Mouse (Mus musculus) adrenal gland, adult 8-10 months (tissue): ENCODE results near the gene Ssu72. TPM values are rescaled to one million over a fixed set of nuclear protein-coding genes. Genes with fewer than 3 reads are reported as not detected.

ENCODE experiments used
- DNase-seq: peaks from one replicate; pipeline ENCODE4 v3.0.0; 2022
- total RNA-seq, 4 experiments: library from RNA; stranded (reverse); gene quantifications; 2 replicates each; pipeline ENCODE4 v1.2.4; 2022

Ssu72 gene
- total RNA-seq, 4 experiments from 2014 or later = 106 to 127 (median 114) TPM

DNA sequence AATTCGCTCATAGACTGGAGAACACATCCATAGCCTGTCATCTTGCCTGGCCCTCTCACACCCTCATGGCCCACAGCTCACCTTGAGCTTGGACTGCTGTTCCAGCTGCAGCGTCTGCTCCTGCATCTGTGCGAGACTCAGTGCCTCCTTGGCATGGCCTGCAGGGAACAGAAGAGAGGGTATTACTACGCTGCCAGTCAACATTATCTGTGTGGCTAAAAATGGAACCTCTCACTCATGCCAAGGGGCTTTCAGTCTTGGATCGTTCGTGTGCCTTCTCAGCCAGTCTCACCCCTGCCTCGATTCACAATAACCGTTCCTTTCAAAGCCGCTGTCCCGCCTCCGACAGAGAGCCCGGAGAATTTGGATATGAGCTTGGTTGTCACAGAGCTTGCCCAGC lies 52.4 kb downstream of the Ssu72 start:
- DNase-seq = no peak

DNA sequence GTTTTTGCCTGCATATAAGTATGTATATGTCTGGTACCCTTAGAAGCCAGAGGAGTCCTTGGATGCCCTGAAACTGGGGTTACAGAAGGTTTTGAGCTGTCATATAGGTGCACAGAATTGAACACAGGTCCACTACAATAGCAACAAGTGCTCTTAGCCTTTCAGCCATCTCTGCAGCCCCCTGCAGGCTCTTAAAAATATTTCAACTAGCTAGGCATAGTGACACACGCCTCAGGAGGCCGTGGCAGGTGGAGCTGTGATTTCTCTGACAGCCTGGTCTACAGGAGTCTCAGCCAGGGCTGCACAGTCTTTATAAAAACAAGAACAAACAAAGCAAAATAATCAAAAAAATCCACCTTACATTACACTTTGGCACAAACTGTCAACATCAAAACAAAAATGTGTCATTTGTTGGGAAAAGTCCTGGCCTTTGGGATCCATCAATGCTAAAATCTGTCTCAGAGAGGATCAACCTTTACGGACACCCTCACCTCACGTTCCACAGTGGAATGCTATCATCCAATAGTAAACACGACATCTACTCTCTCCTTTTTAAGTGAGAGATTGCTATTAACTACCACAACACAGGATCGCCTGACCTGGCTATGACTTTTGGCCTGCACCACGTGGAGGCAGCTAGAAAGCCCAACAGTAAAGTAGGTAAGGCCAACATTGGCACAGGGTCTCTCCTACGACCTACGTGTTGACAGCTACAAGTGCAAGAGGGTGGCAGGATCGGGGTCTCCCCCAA lies 55.4 kb downstream of the Ssu72 start:
- no peak for DNase-seq

DNA sequence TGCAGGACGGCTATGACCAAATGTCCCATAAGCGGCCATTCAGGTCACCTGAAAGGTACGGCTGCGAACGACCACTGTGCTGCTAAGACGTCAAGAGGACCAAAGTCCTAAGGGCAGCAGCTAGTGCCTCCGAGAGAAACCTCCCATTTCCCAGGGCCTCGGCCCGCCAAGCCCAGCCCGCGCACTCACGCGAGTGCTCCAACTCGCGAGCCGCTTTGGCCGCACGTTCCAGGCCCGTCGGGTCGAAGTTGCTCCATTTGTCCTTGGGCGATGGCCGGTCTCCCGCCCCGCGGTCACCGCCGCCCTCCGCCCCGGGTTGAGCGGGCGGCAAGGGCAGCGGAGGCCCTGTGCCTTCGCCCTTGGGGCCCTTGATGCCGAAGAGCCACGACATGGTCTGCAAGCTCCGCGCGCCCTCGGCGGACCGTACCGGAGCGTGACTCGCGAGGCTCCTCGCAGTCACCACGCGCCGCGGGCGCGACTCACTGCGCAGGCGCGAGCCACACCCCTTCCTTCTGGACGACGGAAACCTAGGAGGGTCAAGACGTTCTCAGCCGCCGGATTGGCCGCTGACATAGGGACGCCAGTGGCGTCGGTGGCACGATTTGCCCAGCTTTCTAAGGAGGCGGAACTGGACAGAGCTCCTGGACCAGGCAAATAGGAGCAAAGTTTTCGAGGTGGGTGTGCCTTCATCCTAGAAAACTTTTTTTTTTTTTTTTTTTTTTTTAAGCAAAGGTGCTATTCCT lies 56.2 kb downstream of the Ssu72 start, which contains the start of gene Atad3a:
Atad3a (minus strand) TSS at position 481 of the 743 bp plus-strand sequence.
- peak; percentile 96 for DNase-seq

GRCm38 (mm10) chr4:155761356-155762099 lies 56.9 kb downstream of the Ssu72 start:
- no peak for DNase-seq

DNA sequence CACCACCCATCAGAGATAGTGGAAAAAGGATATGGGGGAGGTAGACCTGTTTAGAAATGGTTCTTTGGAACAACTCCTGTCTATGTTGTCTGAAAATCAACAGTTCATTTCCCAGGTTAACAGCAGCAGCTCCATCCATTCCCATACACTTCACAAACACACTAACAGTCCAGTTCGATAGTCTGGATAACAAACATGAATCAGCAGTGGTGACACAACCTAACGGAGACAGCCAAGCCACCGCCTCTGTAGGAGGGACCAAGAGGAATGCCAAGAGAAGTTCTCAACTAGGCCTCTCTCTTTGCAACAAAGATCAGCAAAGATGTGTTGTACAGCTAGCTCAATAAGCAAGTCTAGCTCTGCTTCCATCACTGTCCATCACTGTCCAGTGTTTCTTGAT lies 57.8 kb downstream of the Ssu72 start:
- DNase-seq = no peak

- peak; percentile 49 for DNase-seq
Measured at GRCm38 (mm10) chr4:155769496-155769879, 64.9 kb downstream of the Ssu72 start.

- DNase-seq = peak; percentile 86
Measured at GRCm38 (mm10) chr4:155769880-155770512, 65.4 kb downstream of the Ssu72 start.

GRCm38 (mm10) chr4:155770626-155771025 lies 66.0 kb downstream of the Ssu72 start:
- no peak for DNase-seq

DNA sequence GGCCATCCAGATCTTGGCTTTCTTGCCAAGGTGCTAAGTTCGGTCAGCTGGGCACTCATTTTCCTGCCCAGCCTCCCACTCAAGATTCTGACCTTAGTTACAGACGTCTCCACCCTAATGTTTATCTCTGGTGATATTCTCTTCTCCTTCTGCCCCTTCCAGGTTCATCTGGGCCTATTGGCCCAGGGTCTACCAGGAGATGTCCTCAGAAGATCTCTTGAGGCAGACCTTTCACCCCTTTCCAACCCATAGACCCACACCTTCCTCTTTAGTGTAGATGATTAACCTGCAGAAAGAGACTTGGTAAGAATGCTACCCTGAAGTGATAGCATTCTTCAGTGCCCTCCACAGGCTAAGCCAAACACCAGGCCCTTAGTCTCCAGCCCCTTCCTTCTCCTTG lies 67.1 kb downstream of the Ssu72 start:
- DNase-seq = no peak

DNA sequence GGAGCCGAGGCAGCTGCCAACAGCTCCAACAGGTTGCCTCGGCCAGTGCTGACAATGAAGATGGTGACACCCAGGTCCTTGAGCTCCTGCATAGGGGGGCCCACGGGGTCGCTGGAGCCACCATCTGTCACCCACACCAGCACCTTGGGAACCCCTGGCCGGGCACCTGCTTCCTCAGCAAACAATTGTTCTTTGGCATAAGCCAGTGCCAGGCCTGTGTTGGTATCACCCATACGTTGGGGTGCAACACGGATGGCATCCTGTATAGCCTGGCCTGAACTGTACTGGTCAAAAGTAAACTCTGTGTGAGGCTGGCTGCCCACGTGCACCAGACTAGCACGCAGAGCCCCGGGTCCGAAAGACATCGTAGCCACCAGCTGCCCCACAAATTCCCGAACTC lies 68.2 kb downstream of the Ssu72 start:
- DNase-seq = no peak

DNA sequence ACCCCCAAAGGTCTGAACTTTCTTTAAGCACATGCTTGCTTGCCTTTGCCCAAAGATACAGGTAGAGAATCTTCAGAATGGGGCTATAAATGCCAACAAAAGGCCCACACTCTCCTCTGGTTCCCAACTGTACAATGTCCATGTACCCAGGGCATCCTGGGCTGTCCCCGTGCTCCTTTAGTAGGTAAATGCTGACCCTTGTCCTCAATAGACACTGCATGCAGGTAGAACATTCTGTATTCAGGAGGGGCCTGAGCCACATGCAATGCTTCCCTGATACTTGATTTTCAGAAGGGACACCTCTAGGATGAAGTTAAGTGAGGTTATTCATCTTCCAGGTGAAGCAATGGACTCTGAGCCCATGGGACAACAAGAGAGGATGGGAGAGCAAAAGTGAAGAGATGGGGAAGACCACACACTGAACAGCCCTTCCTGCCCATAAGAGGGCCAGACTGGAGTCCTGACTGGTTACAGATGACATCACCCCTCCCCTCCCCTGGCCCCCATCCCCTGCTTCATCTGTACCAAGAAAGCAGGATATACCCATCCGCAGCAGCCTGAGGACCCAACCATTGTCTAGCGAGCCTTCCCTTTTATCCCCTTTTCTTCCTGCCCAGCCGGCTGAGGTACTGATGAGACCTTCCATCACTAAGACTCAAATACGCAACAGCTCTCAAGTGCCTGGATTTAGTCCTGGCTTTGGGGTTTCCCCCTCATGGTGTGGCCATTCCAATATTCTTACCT lies 68.9 kb downstream of the Ssu72 start:
- no peak for DNase-seq

GRCm38 (mm10) chr4:155774280-155774754 lies 69.7 kb downstream of the Ssu72 start, which contains the start of gene Vwa1:
Vwa1 (minus strand) TSS chr4:155774698.
- peak; percentile 84 for DNase-seq

DNA sequence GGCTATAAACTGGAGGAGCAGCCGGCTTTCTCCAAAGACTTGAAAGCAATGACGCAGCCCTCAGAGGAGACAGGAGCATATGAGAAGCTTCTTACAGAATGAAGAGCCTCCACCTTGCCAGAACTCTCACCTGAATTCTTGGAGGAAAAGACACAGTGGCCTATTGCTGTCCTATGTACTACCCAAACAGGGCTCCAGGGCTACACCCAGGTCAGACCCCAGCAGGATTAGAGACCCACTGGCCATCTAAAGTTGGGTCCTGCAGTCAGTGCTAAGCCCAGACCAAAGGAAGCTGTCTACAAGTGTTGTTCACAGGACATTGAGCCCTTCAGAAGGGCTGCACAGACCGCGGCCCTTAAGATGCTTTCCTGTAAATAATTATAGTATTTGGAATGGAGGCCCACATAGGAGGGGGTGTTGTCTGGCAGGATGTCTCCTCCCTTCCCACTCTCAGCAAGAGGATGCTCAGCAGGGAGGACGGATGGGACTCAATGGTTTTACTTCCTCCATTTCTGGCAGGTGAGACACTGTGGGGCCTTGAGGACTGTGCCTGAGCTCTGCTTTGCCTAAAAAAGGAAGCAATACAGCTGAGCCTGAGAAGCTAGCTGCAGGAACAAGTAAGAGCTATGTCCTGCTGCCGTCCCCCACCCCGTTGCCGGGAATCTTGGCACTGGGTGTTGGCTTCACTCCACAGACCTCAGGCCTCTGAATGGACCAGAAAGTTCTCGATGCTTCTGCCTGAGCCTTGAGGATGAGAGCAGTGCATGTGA lies 70.6 kb downstream of the Ssu72 start:
- DNase-seq = no peak

DNA sequence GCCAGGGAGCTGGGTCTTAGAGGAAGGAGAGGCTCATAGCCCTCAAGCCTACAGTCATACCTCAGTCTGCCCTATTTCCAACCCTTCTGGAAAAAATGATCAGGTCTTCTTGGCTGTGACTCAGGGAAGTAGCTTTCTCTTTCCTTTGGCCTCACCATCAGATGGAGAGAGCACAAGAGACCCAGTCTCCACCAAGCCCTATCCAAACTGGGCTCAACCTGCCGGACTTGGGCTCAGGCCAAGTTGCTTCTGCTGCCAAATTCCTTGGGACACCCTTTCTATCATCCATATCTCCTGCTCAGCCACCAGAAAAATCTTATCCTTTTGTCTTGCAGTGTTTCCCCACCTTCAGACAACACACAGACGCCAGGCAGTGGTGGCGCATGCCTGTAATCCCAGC lies 71.3 kb downstream of the Ssu72 start:
- DNase-seq = no peak

DNA sequence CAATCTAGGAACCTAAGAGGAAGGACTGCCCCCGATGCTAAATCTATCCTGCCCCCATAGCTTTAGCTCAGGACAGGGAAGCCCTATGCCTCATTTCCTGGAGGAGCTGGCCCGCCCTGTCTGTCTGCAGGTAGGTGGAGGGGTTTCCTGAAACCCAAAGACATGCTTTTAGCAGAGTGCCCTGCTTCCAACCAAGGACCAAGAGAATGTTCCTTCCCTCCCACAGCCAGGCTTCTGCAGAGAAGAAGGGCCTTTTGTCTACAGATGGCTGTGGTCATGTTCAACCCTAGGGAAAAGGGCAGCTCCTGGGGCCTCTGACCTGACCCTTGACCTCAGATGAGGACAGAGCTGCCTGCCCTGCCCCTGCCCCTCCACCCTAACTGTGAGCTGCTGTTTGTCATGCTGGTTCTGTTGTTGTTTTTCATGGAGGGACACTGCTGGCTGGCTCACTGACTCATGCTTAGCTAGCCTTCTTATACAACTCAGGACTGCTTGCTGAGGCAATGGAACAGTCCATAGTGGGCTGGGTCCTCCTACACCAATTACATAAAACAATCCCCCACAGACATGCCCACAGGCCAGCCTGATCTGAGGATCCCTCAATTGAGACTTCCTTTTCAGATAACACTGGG lies 72.2 kb downstream of the Ssu72 start:
- DNase-seq = no peak

GRCm38 (mm10) chr4:155777816-155778215 lies 73.2 kb downstream of the Ssu72 start:
- DNase-seq = no peak

DNA sequence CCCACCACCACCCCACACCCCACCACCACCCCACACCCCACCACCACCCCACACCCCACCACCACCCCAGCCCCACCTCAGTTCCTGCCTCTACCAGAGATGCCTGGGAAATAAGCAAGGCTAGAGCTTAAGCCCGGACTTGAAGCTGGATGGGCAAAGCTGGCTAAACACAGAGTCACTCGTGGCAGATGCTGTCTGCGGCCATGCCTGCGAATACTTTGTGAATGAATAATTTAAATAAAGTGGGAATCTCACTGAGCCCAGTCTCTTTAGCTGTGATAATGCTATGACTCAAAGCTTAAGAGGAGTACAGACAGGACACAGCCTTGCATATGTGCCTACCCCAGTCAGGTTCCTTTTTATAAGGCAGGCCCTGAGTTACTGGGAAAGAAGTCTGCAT lies 74.9 kb downstream of the Ssu72 start:
- no peak for DNase-seq

GRCm38 (mm10) chr4:155780895-155781294 lies 76.3 kb downstream of the Ssu72 start:
- no peak for DNase-seq
